In the genomic region with DNA sequence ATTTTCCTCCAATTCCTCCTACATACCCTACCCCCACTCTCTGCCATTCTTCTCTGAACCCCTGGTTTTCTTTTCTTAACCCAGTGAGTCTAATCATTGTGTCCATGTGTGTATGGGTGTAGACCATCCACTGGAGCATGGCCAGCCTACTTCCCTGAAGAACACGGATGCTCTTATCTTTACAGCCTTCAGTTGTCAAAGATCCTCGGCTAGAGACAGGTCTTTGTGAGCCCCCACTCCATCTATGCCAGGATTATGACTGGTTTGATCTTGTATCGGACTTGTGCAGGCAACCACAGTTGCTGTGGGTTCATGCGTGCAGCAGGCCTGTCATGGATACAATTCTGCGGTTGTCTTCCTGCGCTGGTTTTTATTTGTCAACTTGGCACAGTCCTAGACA, we compare ENCODE assay signal across 21 mouse cellular contexts.
"Had no signal": no experiment of that assay in that cellular context is flagged by ENCODE, and none has a peak within 500 bp of the region (broad histone marks: within the 10 kb centered on the region; RNA-seq: fewer than 3 reads in every experiment).

No protein-coding gene starts in this region.

- DNase-seq: kidney, adult 18-20 months; kidney, adult 9 months; kidney, postnatal 14 days; kidney, postnatal 4 days; layer of hippocampus, postnatal 36 days; lung, adult 18-20 months; lung, postnatal 10 days; lung, postnatal 36 days; retina, postnatal 1 day; right cerebral cortex, postnatal 25 days; spleen, adult 18-20 months; thymus, postnatal 25 days had no signal

- H3K9me3 ChIP-seq: lung, embryonic 15.5 days; midbrain, embryonic 13.5 days; neural tube, embryonic 13.5 days; stomach, embryonic 15.5 days had no signal

- H3K27ac ChIP-seq: left cerebral cortex, adult 2 months; liver, embryonic 14.5 days; lung, embryonic 15.5 days; midbrain, embryonic 10.5 days; midbrain, embryonic 13.5 days; neural tube, embryonic 13.5 days; stomach, embryonic 15.5 days had no signal

- H3K9ac ChIP-seq: liver, embryonic 14.5 days; lung, embryonic 15.5 days; midbrain, embryonic 13.5 days; neural tube, embryonic 13.5 days; stomach, embryonic 15.5 days had no signal

- ATAC-seq: midbrain, embryonic 13.5 days; midbrain, embryonic 16.5 days had no signal

- H3K27me3 ChIP-seq: lung, embryonic 15.5 days; midbrain, embryonic 13.5 days; neural tube, embryonic 13.5 days; stomach, embryonic 15.5 days had no signal

- H3K4me2 ChIP-seq: lung, embryonic 15.5 days; midbrain, embryonic 13.5 days; neural tube, embryonic 13.5 days; stomach, embryonic 15.5 days had no signal

- H3K4me3 ChIP-seq: left cerebral cortex, adult 2 months; lung, embryonic 15.5 days; midbrain, embryonic 10.5 days; midbrain, embryonic 13.5 days; myocyte; neural tube, embryonic 13.5 days; stomach, embryonic 15.5 days had no signal

- H3K4me1 ChIP-seq: stomach, embryonic 15.5 days had no signal
